Mouse (Mus musculus) retina, postnatal 7 days (tissue): ENCODE measurements around the gene Kcnk6.
"Not testable (repeated sequence)": the region's sequence is repeated elsewhere in the genome, so short reads cannot be mapped to it uniquely, and the experiment has no call there.

Source experiments
- DNase-seq: peaks from one replicate; pipeline ENCODE4 v3.0.0-alpha.2; 2012; ENCODE audit warnings: low read depth, low spot score

Kcnk6 gene

DNA sequence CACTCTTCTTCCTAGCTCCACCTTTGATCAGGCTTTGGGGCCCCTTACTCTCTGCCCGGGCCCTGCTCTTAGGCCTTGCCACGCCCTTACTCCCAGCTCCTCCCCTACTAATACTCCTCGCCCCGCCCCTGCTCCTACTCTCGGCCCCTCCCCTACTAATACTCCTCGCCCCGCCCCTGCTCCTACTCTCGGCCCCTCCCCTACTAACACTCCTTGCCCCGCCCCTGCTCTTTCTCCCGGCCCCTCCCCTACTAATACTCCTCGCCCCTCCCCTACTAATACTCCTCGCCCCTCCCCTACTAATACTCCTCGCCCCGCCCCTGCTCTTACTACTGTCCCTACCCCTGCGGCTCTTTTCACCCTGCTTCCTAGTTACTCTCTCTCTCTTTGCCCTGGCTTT is 21.3 kb downstream of the Kcnk6 start:
- peak; percentile 17 for DNase-seq

DNA sequence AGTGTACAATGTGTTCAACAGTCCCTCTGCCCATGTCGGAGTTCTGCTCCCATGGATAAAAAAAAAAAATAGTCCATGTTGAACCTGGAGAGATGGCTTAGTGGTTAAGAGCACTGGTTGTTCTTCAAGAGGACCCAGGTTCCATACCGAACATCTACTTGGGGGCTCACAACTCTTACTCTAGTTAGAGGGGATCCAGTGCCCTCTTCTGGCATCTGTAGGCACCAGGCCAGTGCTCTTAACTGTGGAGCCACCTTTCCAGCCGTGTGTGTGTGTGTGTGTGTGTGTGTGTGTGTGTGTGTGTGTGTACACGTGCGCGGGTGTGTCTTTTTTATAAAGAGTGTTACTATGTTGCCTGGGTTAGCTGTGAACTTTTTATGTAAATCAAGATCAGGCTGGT is 29.7 kb downstream of the Kcnk6 start:
- DNase-seq, result no peak

DNA sequence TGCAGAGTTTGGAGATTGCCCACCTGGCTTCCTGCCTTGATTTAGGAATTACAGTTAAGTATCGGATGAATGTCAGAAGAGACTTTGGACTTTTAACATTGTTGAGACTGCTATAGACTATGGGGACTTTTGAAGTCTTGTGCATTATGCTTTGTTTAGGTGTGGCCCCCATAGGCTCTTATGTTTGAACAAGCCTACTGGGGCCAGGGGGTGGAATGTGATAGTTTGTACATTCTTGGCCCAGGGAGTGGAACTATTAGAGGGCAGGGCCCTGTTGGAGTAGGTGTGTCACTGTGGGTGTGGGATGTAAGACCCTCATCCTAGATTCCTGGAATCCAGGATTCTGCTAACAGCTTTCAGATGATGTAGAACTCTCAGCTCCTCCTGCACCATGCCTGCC is 38.1 kb downstream of the Kcnk6 start:
- DNase-seq, result not testable (repeated sequence)

DNA sequence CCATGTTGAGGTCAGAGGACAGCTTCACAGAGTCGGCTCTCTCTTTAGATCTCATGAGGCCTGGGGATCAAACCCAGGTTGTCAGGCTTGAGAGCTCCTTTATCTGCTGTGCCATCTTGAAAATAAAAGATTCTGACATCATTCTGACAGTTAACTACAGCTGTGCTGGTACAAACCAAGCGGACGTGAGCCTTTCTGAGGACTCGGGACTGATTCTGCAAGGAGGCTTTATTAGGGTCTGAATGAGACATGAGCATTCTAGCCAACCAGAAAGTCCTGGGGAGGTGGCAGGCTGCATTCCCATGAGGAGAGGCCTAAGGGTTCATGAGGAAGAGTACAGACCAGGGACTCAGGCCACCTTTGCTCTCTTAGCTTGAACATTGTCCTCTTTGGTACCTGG is 51.0 kb downstream of the Kcnk6 start:
- not testable (repeated sequence) for DNase-seq

DNA sequence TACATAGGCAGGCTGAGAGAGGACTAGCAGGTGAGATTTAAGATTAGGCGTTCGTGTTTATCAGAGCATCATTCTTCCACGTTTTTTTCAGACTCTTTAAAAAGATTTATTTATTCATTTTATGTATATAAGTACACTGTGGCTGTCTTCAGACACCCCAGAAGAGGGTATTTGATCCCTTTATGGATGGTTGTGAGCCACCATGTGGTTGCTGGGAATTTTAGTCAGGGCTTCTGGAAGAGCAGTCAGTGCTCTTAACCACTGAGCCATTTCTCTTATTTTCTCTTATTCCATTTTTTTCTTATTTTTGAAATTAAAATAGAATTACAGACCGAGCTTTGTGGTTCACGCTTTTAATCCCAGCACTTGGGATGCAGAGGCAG is 51.5 kb downstream of the Kcnk6 start:
- no peak for DNase-seq

DNA sequence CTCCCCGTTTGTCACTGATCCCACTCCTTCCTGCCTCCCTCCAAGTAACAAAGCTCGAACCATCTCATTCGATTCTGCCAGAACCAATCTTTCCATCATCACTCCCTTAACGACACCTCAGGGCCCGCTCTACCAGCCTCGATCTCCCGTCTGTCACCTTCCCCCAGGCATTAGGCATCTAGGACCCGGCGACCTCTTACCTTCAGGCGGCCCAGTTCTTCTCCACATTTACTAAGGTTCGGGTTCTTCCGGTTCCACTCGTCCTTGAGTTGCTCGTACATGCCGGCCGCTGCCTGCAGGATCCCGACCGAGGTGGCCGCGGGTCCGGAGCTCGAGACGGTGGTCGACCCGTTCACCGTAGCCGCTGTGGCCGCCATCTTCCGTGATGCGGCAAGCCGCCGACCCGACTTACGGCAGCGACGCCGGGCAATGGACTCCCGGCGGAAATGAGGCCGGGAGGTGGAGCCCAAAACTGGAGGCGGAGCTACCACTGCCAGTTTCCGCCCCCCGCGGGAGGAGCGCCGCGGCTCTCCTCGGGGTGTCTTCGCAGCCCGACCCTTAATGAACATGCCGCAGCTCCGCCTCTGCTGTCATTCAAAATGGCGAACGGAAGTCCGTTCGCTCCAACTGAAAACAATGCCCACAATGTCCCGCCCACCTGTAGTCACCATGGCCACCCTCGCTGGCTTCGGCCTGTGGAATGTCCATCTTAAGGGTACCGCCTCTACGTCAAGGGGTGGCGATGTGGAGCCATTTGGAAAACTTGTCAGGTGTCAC is 52.0 kb downstream of the Kcnk6 start, which contains the start of gene Psmd8:
Psmd8 (minus strand) TSS at position 625 of the 777 bp plus-strand sequence.
- DNase-seq, result peak; percentile 94

DNA sequence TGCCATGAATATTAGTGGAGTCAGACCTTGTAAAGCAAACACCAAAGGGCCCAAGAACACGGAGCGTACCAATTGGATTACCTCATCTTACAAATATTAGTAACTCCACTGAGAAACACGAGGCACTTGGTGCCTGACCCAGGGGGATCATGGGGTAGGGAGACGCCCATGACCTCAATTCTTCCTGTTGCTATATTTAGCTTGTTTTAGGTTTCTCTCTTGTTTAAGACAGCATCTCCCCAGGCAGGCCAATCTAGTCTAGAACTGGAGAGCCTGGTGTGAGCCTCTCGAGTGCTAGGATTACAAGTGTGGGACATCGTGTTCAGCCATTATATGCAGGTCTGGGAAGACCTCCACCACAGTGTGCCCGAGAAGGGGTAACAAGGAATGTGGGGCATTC is 53.0 kb downstream of the Kcnk6 start:
- DNase-seq, result no peak

DNA sequence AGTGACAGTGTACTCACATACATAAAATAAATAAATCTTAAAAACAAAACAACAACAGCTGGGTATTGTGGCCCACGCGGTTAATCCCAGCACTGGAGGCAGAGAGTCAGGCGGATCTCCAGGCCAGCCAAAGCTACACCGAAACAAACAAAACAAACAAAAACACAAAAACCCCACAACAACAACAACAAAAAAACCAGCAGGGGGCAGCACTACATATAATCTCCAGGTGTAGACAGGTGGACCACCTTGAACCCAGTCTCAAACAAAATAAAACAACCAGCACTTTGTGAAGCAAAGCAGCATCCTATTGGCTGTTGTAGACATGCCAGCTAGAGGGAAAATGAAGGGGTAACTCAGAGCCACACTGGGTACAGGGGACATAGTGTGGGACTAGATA is 54.2 kb downstream of the Kcnk6 start:
- no peak for DNase-seq

DNA sequence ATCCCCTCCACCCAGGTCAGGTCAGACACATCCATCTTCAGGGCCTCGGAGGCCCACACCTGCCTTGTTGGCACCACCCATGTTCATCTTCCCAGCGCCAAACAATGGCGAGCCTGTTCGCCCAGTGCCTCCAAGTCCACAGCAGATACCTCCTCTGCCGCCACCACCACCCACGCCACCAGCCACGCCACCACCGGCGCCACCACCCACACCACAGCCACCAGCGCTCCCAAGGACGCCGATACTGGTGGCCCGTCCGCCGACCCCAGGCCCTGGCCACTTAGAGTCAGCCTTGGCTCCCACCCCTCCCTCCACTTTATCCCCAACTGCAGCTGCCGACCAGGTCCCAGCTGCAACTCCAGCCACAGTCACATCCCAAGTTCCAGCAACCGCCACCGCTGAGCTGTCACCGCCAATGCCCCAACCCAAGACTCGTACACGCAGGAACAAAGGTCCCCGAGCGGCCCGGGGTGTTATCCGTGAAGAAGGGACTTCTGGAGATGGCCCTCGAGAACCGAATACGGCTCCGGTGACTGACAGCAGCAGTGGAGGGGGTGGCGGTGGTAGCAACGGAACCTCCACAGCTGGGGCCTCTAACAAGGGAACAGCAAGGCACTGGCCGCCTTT is 59.8 kb downstream of the Kcnk6 start:
- no peak for DNase-seq
